ENCODE assay signal across 30 mouse cellular contexts in the genomic region with DNA sequence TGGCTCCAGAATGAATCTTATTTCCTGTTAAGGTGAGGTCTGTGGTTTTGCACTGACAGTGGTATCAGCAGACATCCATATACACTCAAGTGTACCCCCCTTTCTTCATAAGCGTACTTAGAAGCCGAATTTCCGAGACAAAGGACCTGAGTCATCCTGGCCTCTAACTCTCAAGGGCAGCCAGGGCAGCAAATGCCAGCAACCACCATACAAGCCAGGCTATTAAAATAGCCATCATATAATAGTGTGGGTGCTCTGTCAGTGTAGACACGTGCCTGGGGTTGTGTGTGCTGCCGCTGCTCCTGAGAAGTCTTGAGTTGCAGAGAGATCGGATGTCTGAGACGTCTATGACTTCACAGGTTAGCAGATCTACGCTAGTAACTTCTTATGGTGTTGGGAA. TPM values are rescaled to one million over a fixed set of nuclear protein-coding genes. Genes with fewer than 3 reads are reported as not detected.
DNase-seq lines count a peak whose midpoint lies in the region; ATAC-seq lines count a peak whose summit lies in the region.
"Had no signal": no experiment of that assay in that cellular context is flagged by ENCODE, and none has a peak within 500 bp of the region (broad histone marks: within the 10 kb centered on the region; RNA-seq: fewer than 3 reads in every experiment).

No protein-coding gene starts in this region.

- ATAC-seq in kidney, embryonic 14.5 days (ENCODE audit: low FRiP score, low TSS enrichment) = no peak
- ATAC-seq: forebrain, embryonic 15.5 days; hindbrain, postnatal 0 days; intestine, postnatal 0 days; Patski had no signal

- H3K4me3 ChIP-seq in kidney, embryonic 14.5 days (ENCODE audit: low read length) = no peak overlapping the region
- H3K4me3 ChIP-seq: embryonic facial prominence, embryonic 10.5 days; embryonic facial prominence, embryonic 13.5 days; erythroblast, embryonic 14.5 days; forebrain, embryonic 12.5 days; forebrain, embryonic 15.5 days; heart, embryonic 15.5 days; kidney, embryonic 15.5 days had no signal

- 82% methylated on average over 8 of the region's 8 CpGs for WGBS in kidney, embryonic 14.5 days

- no peaks in the 10 kb centered on the region for H3K9me3 ChIP-seq in kidney, embryonic 14.5 days (ENCODE audit: control insufficient read depth, low read length)
- H3K9me3 ChIP-seq: embryonic facial prominence, embryonic 10.5 days; embryonic facial prominence, embryonic 13.5 days; forebrain, embryonic 12.5 days; forebrain, embryonic 15.5 days; G1E; heart, embryonic 15.5 days; kidney, embryonic 15.5 days had no signal

- H3K4me2 ChIP-seq in kidney, embryonic 14.5 days (replicated peaks; ENCODE audit: low read depth, low read length) = no peak overlapping the region
- H3K4me2 ChIP-seq: embryonic facial prominence, embryonic 13.5 days; forebrain, embryonic 12.5 days; forebrain, embryonic 15.5 days; heart, embryonic 11.5 days; heart, embryonic 15.5 days; hindbrain, embryonic 14.5 days; kidney, embryonic 15.5 days had no signal

- intact Hi-C loops in heart, postnatal 10 days (cut with DNase I) = loop anchor here (5.0 kb wide), 2 partner anchors 290 to 315 kb away; no protein-coding TSS in a partner anchor

- no peaks in the 10 kb centered on the region for H3K36me3 ChIP-seq in kidney, embryonic 14.5 days (ENCODE audit: control insufficient read depth, insufficient read depth, low read length)
- H3K36me3 ChIP-seq: embryonic facial prominence, embryonic 10.5 days; embryonic facial prominence, embryonic 13.5 days; forebrain, embryonic 12.5 days; forebrain, embryonic 15.5 days; G1E; heart, embryonic 15.5 days; kidney, embryonic 15.5 days had no signal

- no peak overlapping the region for H3K27ac ChIP-seq in kidney, embryonic 14.5 days (ENCODE audit: low read depth, low read length)
- H3K27ac ChIP-seq: embryonic facial prominence, embryonic 10.5 days; embryonic facial prominence, embryonic 13.5 days; forebrain, embryonic 12.5 days; forebrain, embryonic 15.5 days; heart, embryonic 15.5 days; hindbrain, embryonic 14.5 days; hindbrain, postnatal 0 days; kidney, embryonic 15.5 days had no signal

- H3K4me1 ChIP-seq in kidney, embryonic 14.5 days (ENCODE audit: control insufficient read depth, insufficient read depth, low read length) = no peaks in the 10 kb centered on the region
- H3K4me1 ChIP-seq: forebrain, embryonic 12.5 days; forebrain, embryonic 15.5 days had no signal

- no peaks in the 10 kb centered on the region for H3K27me3 ChIP-seq in kidney, embryonic 14.5 days (ENCODE audit: control insufficient read depth, insufficient read depth, low read length)
- H3K27me3 ChIP-seq: embryonic facial prominence, embryonic 13.5 days; forebrain, embryonic 12.5 days; forebrain, embryonic 15.5 days; heart, embryonic 15.5 days; kidney, embryonic 15.5 days had no signal

- H3K9ac ChIP-seq in kidney, embryonic 14.5 days (ENCODE audit: low read depth, low read length) = no peak overlapping the region
- H3K9ac ChIP-seq: embryonic facial prominence, embryonic 13.5 days; forebrain, embryonic 12.5 days; forebrain, embryonic 15.5 days; heart, embryonic 15.5 days; hindbrain, embryonic 14.5 days; kidney, embryonic 15.5 days had no signal

- DNase-seq in heart, adult 18-20 months = peak; percentile 16 to 19
- no peak for DNase-seq in heart, postnatal 10 days
- peak; percentile 62 for DNase-seq in adrenal gland, adult 2 months
- peak; percentile 34 for DNase-seq in adrenal gland, postnatal 10 days
- DNase-seq in adrenal gland, postnatal 36 days = peak; percentile 50 to 53
- DNase-seq in cerebellum, postnatal 4 days (ENCODE audit: low spot score in 2 of 2) = no peak
- DNase-seq in T-cell, adult 2 months (ENCODE audit: low spot score) = no peak
- DNase-seq: cerebellum, adult 18-20 months; cerebellum, adult 9-10 months; cerebellum, postnatal 14 days; gastrocnemius, postnatal 10 days; gastrocnemius, postnatal 36 days; heart, postnatal 14 days; heart, postnatal 4 days; kidney, adult 2 months had no signal

RNA-seq across cellular contexts. Expression of a gene that starts 41.4 kb away (rescaled TPM):
- total RNA-seq in heart, adult 18-20 months (2021) = 100 to 1,000 TPM; 127 to 134 TPM
- total RNA-seq in heart, postnatal 10 days (2021) = 100 to 1,000 TPM; 132 to 137 TPM
- total RNA-seq in adrenal gland, adult 2 months (2021) = 100 to 1,000 TPM in 1 of 2 experiments, 10 to 100 TPM in 1; 80.6 to 110 TPM
- 40.9 and 44.7 TPM in 2 replicates for polyA plus RNA-seq in adrenal gland, adult 2 months (2012; rRNA removed)
- 100 to 1,000 TPM; 153 to 177 TPM for total RNA-seq in adrenal gland, postnatal 10 days (2021)
- total RNA-seq in adrenal gland, postnatal 36 days (2021) = 10 to 100 TPM; 90.2 to 91.6 TPM
- polyA plus RNA-seq in kidney, embryonic 14.5 days (2014; fragmentation: Nextera tagmentation; extraction: Ambion mirVana) = 60.2 and 96.4 TPM in 2 replicates

RNA-seq across cellular contexts. Expression of a gene that starts 53.3 kb away (rescaled TPM):
- total RNA-seq in heart, adult 18-20 months (2021) = 1 to 10 TPM; 2.5 to 3.4 TPM
- 1 to 10 TPM; 2.8 to 4.6 TPM for total RNA-seq in heart, postnatal 10 days (2021)
- 1 to 10 TPM; 4.8 to 5.4 TPM for total RNA-seq in adrenal gland, adult 2 months (2021)
- 11.0 and 14.8 TPM in 2 replicates for polyA plus RNA-seq in adrenal gland, adult 2 months (2012; rRNA removed)
- total RNA-seq in adrenal gland, postnatal 10 days (2021) = 1 to 10 TPM; 5.3 to 8.5 TPM
- 1 to 10 TPM; 3.6 to 4.6 TPM for total RNA-seq in adrenal gland, postnatal 36 days (2021)
- 3.0 and 3.8 TPM in 2 replicates for polyA plus RNA-seq in kidney, embryonic 14.5 days (2014; fragmentation: Nextera tagmentation; extraction: Ambion mirVana)
- total RNA-seq: granulocyte monocyte progenitor cell, adult 5-6 weeks had no signal
- polyA plus RNA-seq: erythroblast, embryonic 14.5 days had no signal

Comparison
In these comparisons a context has a peak if more than half of its experiments do, and no peak if none do; other contexts are left out.
1. DNase-seq: peak in heart, adult 18-20 months (2 of 2), adrenal gland, adult 2 months (single experiment), adrenal gland, postnatal 10 days (single experiment) and adrenal gland, postnatal 36 days (2 of 2); none in heart, postnatal 10 days (0 of 2), cerebellum, postnatal 4 days (0 of 2) and T-cell, adult 2 months (single experiment).